Mouse (Mus musculus): ENCODE measurements around the gene Larp4b.

GRCm38 (mm10) chr13:9136088-9136487 is 42.4 kb downstream of the Larp4b start:
- TF ChIP-seq CTCF (IDR thresholded peaks at IDR 0.05; ENCODE audit: control insufficient read depth, insufficient read depth, low read length): no peak
- TF ChIP-seq POLR2A (IDR thresholded peaks at IDR 0.05; ENCODE audit: borderline replicate concordance, control insufficient read depth, low read depth, low read length): no peak
